ENCODE assay signal across 25 mouse cellular contexts in the genomic region with DNA sequence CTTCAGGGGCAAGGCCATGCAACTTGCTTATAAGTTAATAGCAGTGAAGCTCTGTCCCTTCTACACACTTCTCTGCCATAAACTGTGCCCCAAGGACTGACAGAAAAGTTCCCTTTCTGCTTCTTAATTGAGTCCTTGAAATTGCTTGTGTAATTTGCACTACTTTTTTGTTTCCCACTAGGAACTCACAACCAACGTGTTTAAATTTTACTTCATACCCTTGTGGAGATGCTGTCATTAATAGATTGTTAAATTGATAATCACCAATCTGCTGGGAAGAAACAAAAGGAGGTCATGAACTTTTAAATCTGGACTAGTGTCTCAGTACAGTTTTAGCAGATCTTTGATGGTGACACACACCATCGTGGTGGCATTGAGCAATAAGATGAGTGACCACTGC. TPM values are rescaled to one million over a fixed set of nuclear protein-coding genes. Genes with fewer than 3 reads are reported as not detected.
"Had no signal": no experiment of that assay in that cellular context is flagged by ENCODE, and none has a peak within 500 bp of the region (broad histone marks: within the 10 kb centered on the region; RNA-seq: fewer than 3 reads in every experiment).

TSS of gene Vmn1r78 (plus strand) at position 301 of the 400 bp plus-strand sequence.

- H3K27me3 ChIP-seq: neural tube, embryonic 13.5 days; neural tube, embryonic 15.5 days; stomach, embryonic 15.5 days had no signal

- DNase-seq: retina, postnatal 1 day; right cerebral cortex, adult 18-20 months; right cerebral cortex, postnatal 14 days; right cerebral cortex, postnatal 25 days; right cerebral cortex, postnatal 4 days; spleen, adult 18-20 months; thymus, adult 18-20 months; thymus, adult 2 months; thymus, postnatal 14 days; thymus, postnatal 25 days; thymus, postnatal 36 days; thymus, postnatal 4 days had no signal

RNA-seq across cellular contexts. Expression of gene Vmn1r78, which starts in this region (rescaled TPM):
- total RNA-seq: neutrophil, adult 5-6 weeks had no signal
- polyA plus RNA-seq: neural tube, embryonic 13.5 days; neural tube, embryonic 14.5 days; neural tube, embryonic 15.5 days; small intestine, adult 2 months; spleen, adult 2 months; stomach, embryonic 14.5 days; stomach, embryonic 15.5 days; stomach, embryonic 16.5 days; stomach, postnatal 0 days; testis, adult 2 months; thymus, adult 2 months; thymus, postnatal 0 days; urinary bladder, adult 2 months had no signal
